Mouse (Mus musculus): Measurements from ENCODE around the gene Pcsk2. TPM values are rescaled to one million over a fixed set of nuclear protein-coding genes. Genes with fewer than 3 reads are reported as not detected.

The Pcsk2 gene
- total RNA-seq, 2 experiments from 2014 or later: 158 to 163 TPM

DNA sequence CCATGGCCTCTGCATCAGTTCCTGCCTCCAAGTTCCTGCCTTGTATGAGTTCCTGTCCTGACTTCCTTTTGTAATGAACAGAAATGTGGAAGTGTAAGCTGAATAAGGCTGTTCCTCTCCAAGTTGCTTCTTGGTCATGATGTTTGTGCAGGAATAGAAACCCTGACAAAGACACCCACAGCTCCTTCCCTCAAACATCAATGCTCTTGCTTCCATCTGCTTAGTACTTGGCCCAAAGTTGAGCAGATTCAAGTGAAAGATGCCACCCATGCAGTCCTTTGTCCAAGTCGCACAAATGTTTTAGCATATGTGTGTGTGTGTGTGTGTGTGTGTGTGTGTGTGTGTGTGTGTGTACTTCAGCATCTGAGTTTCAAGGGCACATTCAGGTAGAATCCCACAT is 97.3 kb downstream of the Pcsk2 start:
- DNase-seq (ENCODE audit: extremely low spot score in 1 of 2, low spot score in 1 of 2): no peak

GRCm38 (mm10) chr2:143644374-143644773 is 98.4 kb downstream of the Pcsk2 start:
- no peak for DNase-seq (ENCODE audit: extremely low spot score in 1 of 2, low spot score in 1 of 2)

DNA sequence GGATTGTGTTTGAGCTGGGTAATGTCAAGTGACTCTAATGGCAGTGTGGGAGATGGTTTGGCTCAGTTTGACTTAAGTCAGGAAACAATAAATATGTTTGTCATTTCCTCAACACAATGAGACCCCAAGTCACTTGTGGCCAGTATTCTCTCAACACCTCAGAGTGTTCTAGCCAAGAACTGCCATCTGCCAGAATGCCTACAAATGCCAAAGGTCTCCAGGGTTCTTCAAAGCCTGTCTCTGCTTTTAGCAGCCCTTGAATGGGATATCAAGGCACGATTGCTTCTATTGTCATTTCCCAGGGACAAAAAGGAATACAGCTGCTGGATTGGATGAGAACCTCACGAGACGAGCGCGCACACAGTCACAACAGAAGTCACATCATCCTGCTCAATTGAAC is 100.0 kb downstream of the Pcsk2 start:
- no peak for DNase-seq (ENCODE audit: extremely low spot score in 1 of 2, low spot score in 1 of 2)

DNA sequence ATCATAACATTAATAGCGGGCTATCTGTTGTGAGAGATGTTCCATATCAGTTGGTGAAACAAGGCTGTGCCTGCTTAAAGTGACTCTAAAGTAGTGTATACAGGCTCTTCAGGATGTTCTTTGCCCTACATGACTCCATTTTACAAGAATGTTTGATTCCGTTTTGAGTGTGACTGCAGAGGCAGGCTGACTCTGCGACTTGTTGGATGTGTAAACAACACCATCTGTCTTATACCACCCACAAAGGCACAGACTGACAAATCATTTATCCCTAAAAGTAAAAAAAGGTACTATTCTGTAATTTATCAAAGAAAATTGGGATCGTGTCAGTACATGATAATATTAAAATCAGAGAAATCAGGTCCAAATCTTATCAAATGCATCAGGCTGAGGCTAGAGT is 108.7 kb downstream of the Pcsk2 start:
- no peak for DNase-seq (ENCODE audit: extremely low spot score in 1 of 2, low spot score in 1 of 2)

- no peak for DNase-seq (ENCODE audit: extremely low spot score in 1 of 2, low spot score in 1 of 2)
Observed at GRCm38 (mm10) chr2:143656968-143657367, 111.0 kb downstream of the Pcsk2 start.

- no peak for DNase-seq (ENCODE audit: extremely low spot score in 1 of 2, low spot score in 1 of 2)
Observed at GRCm38 (mm10) chr2:143666785-143667184, 120.8 kb downstream of the Pcsk2 start.

DNA sequence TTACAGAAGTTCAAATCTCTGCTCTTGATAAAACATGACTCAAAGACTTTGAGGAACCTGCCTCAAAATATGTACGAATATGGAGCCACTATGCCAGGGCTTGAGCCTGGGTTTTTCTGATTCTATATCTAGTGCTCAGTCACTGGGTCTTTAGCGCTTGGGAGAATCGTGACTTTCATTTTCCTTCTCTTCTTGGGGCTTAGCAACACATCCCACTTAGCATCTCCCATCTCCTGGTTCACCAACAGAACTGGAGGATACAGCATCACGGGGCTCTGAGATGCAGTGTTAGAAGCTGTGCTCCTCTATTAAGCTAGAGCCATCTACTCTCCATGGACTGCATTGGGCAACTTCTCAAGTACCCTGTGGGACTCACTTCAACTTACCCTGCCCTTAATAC is 131.9 kb downstream of the Pcsk2 start:
- no peak for DNase-seq (ENCODE audit: extremely low spot score in 1 of 2, low spot score in 1 of 2)

- DNase-seq (ENCODE audit: extremely low spot score in 1 of 2, low spot score in 1 of 2): no peak
Observed at GRCm38 (mm10) chr2:143679513-143679912, 133.6 kb downstream of the Pcsk2 start.

DNA sequence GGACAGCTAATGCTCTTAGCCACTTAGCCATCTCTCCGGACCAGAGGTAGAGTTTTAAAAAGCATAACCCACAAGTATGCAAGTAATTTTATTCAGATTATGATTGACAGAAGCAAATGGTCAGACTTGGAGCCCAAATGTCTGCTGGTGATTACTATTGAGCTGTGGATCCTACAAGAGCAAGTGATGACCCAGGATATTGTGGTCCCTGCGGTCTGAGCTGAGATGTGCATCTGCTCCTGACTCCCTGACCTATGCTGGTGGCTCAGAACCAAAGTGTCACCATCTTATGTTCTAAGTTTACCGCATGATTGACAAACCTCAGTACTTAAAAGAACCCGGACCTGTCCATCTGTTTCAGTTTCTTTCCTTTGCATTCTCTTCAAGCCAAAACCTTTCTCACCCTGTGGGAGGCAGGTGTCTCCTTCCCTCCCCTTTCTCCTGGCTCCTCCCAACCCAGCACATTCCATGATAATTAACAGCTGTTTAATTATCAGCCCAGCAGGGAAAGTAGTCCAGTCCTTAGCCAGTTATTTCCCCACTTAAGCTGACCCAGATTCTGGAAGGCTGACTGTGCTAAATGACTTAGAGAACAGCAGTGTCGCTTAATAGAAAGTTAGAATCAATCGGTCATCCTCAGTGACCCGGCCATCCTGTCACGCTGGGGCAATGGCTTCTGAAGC is 136.1 kb downstream of the Pcsk2 start:
- no peak for DNase-seq (ENCODE audit: extremely low spot score in 1 of 2, low spot score in 1 of 2)

- no peak for DNase-seq (ENCODE audit: extremely low spot score in 1 of 2, low spot score in 1 of 2)
Observed at GRCm38 (mm10) chr2:143683513-143683912, 137.6 kb downstream of the Pcsk2 start.

- no peak for DNase-seq (ENCODE audit: extremely low spot score in 1 of 2, low spot score in 1 of 2)
Observed at GRCm38 (mm10) chr2:143691244-143691643, 145.3 kb downstream of the Pcsk2 start.

- no peak for DNase-seq (ENCODE audit: extremely low spot score in 1 of 2, low spot score in 1 of 2)
Observed at GRCm38 (mm10) chr2:143696026-143696557, 150.1 kb downstream of the Pcsk2 start.

GRCm38 (mm10) chr2:143696704-143697103 is 150.7 kb downstream of the Pcsk2 start:
- peak in 1 of 2 experiments; percentile 13 for DNase-seq (ENCODE audit: extremely low spot score in 1 of 2, low spot score in 1 of 2)

GRCm38 (mm10) chr2:143701141-143701540 is 155.2 kb downstream of the Pcsk2 start:
- DNase-seq (ENCODE audit: extremely low spot score in 1 of 2, low spot score in 1 of 2): no peak

- no peak for DNase-seq (ENCODE audit: extremely low spot score in 1 of 2, low spot score in 1 of 2)
Observed at GRCm38 (mm10) chr2:143702931-143703344, 157.0 kb downstream of the Pcsk2 start.

- DNase-seq (ENCODE audit: extremely low spot score in 1 of 2, low spot score in 1 of 2): no peak
Observed at GRCm38 (mm10) chr2:143708205-143708604, 162.2 kb downstream of the Pcsk2 start.

GRCm38 (mm10) chr2:143709249-143709648 is 163.3 kb downstream of the Pcsk2 start:
- no peak for DNase-seq (ENCODE audit: extremely low spot score in 1 of 2, low spot score in 1 of 2)

DNA sequence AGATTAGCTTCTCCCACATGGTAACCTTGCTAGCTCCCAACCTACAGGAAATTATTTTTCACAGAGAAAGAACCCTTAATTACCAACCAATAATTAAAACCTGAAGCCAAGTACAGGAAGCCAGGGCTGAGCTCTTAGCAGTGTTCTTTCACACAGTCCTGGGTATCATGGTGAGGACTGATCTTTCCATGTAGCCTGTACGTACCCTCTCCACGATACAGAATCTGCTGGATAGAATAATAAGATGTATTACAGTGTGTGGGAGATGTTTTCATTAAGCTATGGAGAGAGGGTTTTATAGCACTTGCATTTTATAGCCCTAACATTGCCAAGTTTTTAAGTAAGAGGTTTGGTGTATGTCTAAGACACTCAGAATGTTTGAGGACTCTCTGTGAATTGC is 164.0 kb downstream of the Pcsk2 start:
- DNase-seq (ENCODE audit: extremely low spot score in 1 of 2, low spot score in 1 of 2): no peak

DNA sequence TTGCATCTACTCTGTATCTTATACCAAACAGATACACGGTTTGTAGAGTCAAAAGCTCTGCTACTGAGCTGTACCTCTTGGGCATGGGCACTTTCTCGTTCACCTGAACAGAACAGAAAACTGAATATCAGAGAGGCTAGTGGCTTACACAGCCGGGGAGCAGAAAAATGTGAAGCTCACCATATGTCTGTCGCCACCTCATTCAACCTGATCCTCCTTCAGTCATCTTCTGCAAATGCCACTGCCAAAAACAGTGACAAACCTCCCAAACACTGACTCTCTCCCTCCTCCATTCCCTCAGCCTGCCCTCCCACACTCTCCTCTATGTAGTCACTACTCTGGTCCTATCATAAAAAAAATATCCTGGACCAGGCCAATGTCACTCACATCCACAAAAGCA is 165.9 kb downstream of the Pcsk2 start:
- no peak for DNase-seq (ENCODE audit: extremely low spot score in 1 of 2, low spot score in 1 of 2)

- DNase-seq (ENCODE audit: extremely low spot score in 1 of 2, low spot score in 1 of 2): no peak
Observed at GRCm38 (mm10) chr2:143712901-143713300, 166.9 kb downstream of the Pcsk2 start.

- no peak for DNase-seq (ENCODE audit: extremely low spot score in 1 of 2, low spot score in 1 of 2)
Observed at GRCm38 (mm10) chr2:143713902-143714301, 167.9 kb downstream of the Pcsk2 start.

DNA sequence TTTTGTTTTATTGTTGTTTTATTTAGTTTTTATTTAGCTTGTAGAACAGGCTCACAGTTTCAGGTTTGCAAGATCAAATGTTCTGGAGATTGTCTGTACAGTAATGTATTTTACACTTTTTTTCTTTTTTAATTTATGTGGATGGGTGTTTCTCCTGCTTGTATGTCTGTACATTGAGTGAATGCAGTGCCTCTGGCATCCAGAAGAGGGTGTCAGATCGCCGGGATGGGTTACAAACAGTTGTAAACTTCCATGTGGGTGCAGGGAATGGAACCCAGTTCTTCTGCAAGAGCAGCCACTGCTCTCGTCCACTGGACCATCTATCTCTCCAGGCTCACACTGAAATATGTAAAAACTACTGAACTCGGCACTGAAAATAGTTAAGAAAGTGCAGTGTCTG is 169.2 kb downstream of the Pcsk2 start:
- DNase-seq (ENCODE audit: extremely low spot score in 1 of 2, low spot score in 1 of 2): no peak

Measured in layer of hippocampus, postnatal 25 days (tissue).